Mouse (Mus musculus): Measurements from ENCODE around the gene Utrn. TPM values are rescaled to one million over a fixed set of nuclear protein-coding genes. Genes with fewer than 3 reads are reported as not detected.

Utrn gene
- polyA plus RNA-seq, 2 experiments from 2014 or later: 255 to 319 TPM

GRCm38 (mm10) chr10:12505568-12505967, 363.6 kb downstream of the Utrn start:
- ATAC-seq: no peak

- no peak for ATAC-seq
Observed at GRCm38 (mm10) chr10:12500489-12500888, 368.7 kb downstream of the Utrn start.

GRCm38 (mm10) chr10:12497555-12497954, 371.6 kb downstream of the Utrn start:
- ATAC-seq: no peak

DNA sequence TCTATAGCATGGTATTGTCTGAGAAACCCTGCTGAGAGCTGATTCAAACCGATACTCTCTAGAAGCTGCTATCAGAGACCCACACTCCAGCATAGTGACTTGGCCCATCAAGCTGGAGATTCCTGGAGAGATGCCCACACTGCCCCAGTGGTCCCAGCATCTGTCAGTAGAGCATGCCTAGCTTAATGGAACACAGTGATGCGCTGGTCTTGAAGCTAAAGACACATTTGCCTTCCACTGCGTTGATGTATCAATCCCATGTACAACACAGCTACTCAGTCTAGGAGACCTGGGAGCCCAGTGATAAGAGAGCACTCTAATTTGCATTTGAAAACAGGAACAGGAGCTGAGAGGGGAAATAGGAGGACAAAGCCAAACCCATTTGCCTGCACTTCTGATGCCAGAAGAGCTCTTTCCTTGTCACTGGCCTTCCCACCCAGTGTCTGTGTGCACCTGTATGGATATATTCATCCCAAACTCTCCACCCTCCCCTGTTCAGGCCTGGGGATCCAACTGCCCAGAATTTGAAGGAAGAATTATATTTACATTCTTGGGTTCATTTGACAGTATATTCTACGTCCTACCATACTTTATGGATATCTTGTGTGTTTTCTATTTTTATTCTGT, 379.5 kb downstream of the Utrn start:
- no peak for ATAC-seq

- ATAC-seq: no peak
Observed at GRCm38 (mm10) chr10:12488518-12488917, 380.6 kb downstream of the Utrn start.

DNA sequence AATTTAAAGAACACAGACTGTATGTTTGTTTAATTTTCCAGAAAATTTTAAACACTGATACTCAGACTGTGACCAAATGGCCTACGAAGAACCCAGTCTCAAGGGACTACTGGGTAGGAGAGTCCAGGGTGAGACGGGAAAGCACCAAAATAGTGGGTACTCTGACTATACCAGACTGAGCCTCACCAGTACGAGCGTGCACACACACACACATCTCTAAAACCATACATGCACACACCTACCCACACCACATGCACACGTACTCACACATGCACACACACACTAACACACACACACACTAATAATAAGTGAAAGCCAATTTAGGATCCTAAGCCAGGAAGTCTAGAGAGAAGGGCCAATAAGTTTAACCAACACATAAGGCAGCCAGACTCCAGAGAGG, 381.0 kb downstream of the Utrn start:
- no peak for ATAC-seq

DNA sequence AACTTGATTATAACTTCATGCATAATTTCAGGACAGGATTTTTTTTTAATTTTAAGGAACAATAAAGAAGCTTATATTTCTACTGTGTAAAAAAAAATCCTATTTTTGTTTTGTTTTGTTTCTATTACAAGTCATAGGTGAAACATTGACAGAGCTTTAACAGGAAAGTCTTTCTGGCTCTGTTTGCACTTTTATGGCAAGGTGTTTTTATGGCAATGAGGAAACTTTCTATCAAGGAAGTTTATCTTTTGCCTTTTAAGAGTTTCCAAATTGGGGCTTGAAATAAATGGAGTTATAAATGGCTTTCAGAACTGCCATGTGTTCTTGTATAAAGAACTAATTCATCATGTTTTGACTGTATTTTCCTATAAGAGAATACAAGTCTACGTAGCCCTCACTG, 385.7 kb downstream of the Utrn start:
- ATAC-seq: no peak

DNA sequence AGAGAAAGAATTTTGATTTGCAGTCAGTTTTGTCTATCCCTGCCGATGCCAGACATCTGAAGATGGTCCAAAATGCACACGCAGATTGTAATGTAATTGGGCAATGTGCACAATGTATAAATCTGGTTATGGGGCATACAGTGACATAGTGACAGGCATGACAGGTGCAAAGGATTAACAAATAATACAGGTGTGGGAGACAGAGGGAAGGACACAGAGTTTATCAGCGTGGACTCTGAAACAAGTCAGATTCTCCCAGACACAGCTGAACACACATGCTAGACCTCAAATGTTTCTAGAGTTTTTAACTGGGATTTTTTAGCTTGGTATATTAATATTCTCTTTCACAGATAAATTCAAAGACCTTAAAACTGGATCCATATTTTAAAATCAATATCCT, 386.2 kb downstream of the Utrn start:
- no peak for ATAC-seq

DNA sequence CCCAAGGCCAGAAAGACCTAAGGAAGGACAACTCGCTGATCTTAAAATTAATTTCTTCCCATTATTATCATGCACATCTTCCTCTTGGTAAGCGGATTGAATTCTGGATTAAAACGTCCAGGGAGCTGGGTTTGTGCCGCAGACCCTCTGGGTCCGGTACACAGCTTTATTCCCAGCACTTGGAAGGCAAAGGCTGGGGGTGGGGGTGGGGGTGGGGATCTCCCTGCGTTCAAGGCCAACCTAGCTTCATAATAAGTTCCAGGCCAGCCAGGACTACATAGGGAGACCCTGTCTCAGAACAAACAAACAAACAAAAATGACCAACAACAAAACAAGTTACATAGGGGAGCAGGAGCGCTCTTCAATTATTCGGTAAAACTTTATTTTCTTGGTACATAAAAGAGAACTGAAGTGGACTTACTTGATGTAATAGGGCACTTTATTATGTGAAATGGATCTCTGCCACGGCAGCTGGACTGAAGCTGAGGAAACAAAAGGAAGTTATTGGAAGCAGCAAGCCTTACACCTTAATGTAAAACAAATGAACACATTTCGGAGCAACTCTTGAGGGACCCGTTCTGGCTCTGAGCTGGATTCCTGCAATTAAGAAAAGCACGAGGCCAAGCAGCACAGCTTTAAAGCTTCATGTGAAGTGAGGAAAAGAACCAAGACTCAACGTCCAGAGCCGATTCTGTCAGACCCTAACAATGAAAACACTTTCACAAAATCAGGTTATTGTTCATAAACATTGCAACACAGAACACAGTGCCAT, 394.1 kb downstream of the Utrn start:
- ATAC-seq: no peak

- no peak for ATAC-seq
Observed at GRCm38 (mm10) chr10:12469391-12470057, 399.6 kb downstream of the Utrn start.

DNA sequence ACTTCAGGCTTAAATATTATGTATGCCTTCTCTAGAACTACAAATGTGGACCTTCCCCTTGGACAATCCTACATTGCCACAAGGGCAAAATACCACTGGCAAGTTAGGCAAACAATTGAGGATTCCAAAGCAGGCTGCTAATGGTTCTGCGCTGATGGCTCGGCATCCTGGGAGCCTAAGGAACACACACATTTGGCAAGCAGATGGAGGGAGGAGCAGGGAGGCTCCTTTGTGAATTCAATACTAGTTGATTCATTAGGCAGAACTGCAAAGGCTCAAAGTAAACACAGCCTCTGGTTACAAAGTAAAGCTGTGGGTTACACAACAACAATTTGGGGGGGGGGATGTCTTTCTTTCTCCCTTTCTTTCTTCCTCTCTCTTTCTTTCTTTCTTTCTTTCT, 401.6 kb downstream of the Utrn start:
- no peak for ATAC-seq

GRCm38 (mm10) chr10:12460945-12461344, 408.2 kb downstream of the Utrn start:
- ATAC-seq: no peak

- no peak for ATAC-seq
Observed at GRCm38 (mm10) chr10:12456867-12457266, 412.3 kb downstream of the Utrn start.

DNA sequence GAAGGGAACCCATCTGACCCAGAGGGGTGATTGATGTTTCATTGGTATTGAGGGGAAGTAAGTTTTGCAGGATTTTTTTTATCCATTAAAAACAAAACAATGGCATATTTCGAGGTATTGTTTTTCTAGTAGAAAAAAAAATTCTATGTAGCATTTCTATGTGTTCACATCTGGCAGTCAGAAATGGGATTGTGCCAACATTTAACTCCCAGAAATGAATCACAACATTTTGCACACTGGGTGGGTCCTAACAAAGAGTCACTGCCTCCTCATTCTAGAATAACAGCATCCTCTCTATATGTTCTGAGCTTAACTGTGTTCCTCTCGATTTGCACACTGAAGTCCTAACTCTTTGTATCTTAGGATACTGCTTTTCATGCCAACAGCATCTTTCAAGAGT, 416.5 kb downstream of the Utrn start:
- ATAC-seq: no peak

- ATAC-seq: no peak
Observed at GRCm38 (mm10) chr10:12444122-12444521, 425.0 kb downstream of the Utrn start.

DNA sequence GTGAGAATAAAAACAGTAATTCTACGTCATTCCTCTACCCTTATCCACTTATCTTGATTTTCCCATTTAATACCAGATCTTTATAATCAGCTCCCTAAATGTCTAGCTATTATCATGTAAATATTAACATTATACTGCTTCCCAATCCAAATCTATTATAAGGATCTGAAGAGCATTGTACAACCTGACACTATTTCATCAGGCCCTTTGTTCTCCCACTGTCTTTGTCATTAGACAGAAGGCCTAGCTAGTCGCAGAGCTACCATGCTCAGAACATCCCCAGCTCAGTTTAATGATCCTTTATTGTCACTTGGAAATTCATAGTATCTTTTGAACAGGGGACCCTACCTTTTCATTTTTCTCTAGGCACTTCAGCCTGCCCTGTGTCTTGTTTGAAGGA, 436.0 kb downstream of the Utrn start:
- no peak for ATAC-seq

DNA sequence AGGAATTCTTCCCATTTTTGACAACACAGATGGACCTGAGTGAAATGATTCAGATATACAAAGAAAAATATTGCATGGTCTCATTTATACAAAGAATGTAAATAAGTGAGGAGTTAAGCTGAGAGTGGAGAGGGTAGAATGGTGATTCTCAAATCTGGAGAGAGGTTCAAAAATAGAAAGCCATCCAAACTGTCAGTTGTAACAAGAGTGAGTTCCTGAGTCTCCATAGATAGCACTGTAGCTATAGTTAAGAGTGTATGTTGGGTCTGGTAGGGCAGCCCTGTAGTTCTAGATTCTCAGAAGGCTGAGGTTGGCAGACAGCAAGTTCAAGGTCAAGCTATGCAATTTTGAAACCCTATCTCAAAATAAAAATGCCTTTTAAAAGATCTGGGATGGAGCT, 438.8 kb downstream of the Utrn start:
- ATAC-seq: no peak

DNA sequence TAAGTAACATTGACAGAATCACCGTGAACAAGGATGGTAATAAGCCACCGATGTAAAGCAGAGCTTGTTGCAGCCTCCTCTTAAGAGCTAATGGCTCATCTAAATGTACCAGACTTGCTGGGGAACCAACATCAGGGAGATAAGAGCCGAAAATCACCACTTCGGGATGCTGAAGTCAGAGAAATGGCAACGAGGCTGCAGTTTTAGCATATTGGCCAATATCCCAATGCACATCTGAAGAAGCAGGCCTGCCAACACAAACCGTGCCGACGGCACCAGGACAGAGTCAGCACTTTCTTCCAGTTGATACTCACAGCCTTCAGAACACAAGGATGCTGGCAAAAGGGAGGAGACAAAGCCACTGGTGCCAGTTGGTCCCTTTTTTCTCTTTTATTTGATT, 442.3 kb downstream of the Utrn start:
- no peak for ATAC-seq

GRCm38 (mm10) chr10:12424944-12425343, 444.2 kb downstream of the Utrn start:
- no peak for ATAC-seq

DNA sequence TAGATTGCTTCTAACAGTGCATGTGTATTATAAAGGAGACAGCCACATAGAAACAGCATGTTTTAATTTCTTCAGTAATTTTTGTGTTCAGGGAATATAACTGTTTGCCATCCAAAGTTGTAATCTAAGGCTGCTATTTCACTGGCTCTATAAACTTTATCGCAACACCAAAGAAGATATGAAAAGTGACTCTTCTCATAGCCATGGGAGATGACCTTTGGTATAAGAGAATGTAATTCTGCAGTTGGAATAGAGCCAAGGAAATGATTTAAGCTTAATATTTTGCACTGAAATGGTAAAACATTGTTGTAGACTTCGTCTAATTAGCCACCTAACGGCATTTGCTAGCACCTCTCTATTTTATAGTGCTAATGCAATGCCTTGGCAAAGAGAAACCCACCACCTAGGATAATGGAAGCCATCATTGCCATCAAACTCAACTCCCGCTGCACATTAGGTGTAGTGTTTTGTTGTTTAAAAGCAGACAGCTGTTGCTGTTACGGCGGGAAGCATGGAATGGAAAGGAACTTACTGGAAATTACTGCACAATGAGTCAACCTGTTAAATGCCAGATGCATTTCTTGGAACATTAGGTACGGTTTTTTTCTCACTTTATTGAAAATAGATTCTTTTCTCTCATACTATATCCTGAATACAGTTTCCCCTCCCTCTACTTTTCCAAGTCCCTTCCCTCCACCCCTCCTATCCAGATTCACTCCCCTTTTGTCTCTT, 445.0 kb downstream of the Utrn start:
- ATAC-seq: no peak

GRCm38 (mm10) chr10:12414967-12415366, 454.2 kb downstream of the Utrn start:
- ATAC-seq: no peak

GRCm38 (mm10) chr10:12406338-12407110, 462.6 kb downstream of the Utrn start:
- no peak for ATAC-seq

Measured in activated CD4-positive, CD25-positive, alpha-beta regulatory T cell, adult 4 months (primary cell).